Mouse (Mus musculus) forebrain, embryonic 12.5 days (tissue): Measurements from ENCODE around the gene Unc5cl. TPM values are rescaled to one million over a fixed set of nuclear protein-coding genes. Genes with fewer than 3 reads are reported as not detected.
A peak's percentile ranks its signal among the peaks of the same experiment; 100 is the strongest.

ENCODE experiments used
- ATAC-seq: fragments of 200-750 bp; cut with Nextera tagmentation; 2 replicates; pipeline ENCODE4 v1.8.0; 2017; ENCODE audit warnings: moderate TSS enrichment; ENCODE audit not compliant: low FRiP score
- H3K27ac ChIP-seq: fragments of 300-500 bp; sonication (generic); 2 replicates; pipeline ENCODE4 v1.5.1; 2016; ENCODE audit warnings: mild to moderate bottlenecking
- H3K27me3 ChIP-seq: fragments of 300-500 bp; sonication (generic); 2 replicates; pipeline ENCODE4 v1.6.1; 2016; ENCODE audit warnings: mild to moderate bottlenecking
- H3K36me3 ChIP-seq: fragments of 300-500 bp; sonication (generic); replicated peaks from 2 replicates; pipeline ENCODE4 v1.6.1; 2016; ENCODE audit warnings: mild to moderate bottlenecking
- H3K4me1 ChIP-seq: fragments of 300-500 bp; sonication (generic); 2 replicates; pipeline ENCODE4 v1.6.1; 2016
- H3K4me2 ChIP-seq: fragments of 300-500 bp; sonication (generic); 2 replicates; pipeline ENCODE4 v1.6.1; 2016; ENCODE audit warnings: mild to moderate bottlenecking, moderate library complexity
- H3K4me3 ChIP-seq: fragments of 300-500 bp; sonication (generic); replicated peaks from 2 replicates; pipeline ENCODE4 v1.5.1; 2016; ENCODE audit warnings: mild to moderate bottlenecking
- H3K9ac ChIP-seq: fragments of 300-500 bp; sonication (generic); 2 replicates; pipeline ENCODE4 v1.6.1; 2016; ENCODE audit warnings: mild to moderate bottlenecking
- H3K9me3 ChIP-seq: fragments of 300-500 bp; sonication (generic); 2 replicates; pipeline ENCODE4 v1.6.1; 2016
- WGBS: fragments of 180-500 bp; shearing (Covaris S2); methylation state at CpG from one replicate; pipeline ENCODE4 v1.1.7; 2016; 5-methylcytosine and 5-hydroxymethylcytosine counted together
- polyA plus RNA-seq: library from polyadenylated mRNA; unstranded; fragments of >200 nt; fragmentation: Nextera tagmentation; extraction: Ambion mirVana; gene quantifications from 2 replicates; pipeline ENCODE4 v1.2.1, GENCODE M21; 2016

The Unc5cl gene
- polyA plus RNA-seq, 1 experiment from 2014 or later, result 0.10 TPM

DNA sequence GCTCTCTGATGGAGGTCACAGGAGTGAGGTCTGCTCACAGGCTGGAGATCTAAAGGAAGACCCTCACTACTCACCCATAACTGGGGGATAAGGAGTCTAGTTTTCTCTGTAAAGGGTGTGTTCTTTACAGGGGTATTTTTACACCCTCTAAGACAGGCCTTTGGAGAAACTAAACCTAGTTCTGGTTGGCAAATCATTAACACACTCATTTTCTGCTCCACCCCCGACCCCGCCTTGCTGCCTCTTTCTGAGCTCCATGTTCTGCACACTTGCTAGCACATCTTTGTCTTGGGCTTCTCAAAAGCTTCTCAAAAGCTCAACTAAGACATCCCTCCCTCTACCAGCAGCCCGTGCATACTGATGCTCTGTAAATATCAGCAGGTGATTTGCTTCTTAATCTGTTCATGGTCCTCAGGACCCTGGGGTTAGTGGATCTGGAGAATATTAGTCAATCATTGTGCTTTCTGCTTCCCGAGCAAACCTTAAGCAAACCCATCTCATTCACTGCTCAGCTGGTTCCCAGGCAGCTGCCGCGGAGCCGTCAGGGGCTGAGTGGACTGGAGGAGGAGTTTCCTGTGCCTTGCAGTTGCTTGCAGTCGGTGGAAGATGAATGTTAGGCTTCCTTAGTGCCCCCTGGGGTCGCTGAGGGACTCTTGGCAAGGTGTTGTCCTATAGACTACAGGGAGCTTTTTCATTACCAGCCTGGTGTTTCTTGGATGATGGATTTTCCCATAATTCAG is 101.7 kb downstream of the Unc5cl start:
- H3K27ac ChIP-seq, result no peak overlapping the region
- 51% methylated on average over 9 of the region's 9 CpGs for WGBS
- no peaks in the 10 kb centered on the region for H3K36me3 ChIP-seq
- no peak overlapping the region for H3K4me3 ChIP-seq
- no peak for ATAC-seq
- H3K4me2 ChIP-seq, result no peak overlapping the region
- H3K4me1 ChIP-seq, result no peaks in the 10 kb centered on the region; the same call in 1 of the 2 replicates
- H3K27me3 ChIP-seq, result no peaks in the 10 kb centered on the region
- no peak overlapping the region for H3K9ac ChIP-seq
- H3K9me3 ChIP-seq, result no peaks in the 10 kb centered on the region

DNA sequence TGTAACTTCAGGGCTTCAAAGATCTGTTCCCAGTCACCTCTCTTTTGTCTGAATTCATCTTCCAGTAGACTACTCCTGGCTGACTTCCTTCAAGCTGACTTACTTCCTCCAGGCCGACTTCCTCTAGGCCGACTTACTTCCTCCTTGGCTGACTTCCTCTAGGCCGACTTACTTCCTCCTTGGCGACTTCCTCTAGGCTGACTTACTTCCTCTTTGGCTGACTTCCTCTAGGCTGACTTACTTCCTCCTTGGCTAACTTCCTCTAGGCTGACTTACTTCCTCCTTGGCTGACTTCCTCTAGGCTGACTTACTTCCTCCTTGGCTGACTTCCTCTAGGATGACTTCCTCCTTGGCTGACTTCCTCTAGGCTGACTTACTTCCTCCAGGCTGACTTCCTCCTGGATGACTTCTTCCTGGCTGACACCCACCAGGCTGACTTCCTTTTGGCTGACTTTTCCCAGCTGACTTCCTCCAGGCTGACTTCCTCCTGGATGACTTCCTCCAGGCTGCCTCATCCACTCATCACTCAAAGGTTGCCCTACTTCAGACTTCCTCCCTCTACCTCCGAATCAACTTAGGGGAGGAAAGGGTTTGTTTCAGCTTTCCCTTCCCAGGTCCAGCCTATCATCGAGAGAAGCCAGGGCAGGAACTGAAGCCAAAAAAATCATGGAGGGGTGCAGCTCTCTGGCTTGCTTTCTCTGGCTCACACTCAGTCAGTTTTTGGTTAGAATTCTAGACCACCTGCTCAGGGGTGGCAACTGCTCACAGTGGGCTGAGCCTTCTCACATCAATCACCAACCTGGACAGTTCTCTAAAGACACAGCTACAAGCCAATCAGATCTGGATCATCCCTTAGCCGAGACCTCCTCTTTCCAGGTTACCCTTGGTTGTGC is 103.4 kb downstream of the Unc5cl start:
- no peaks in the 10 kb centered on the region for H3K36me3 ChIP-seq
- no peak overlapping the region for H3K4me2 ChIP-seq
- no peak for ATAC-seq
- no peak overlapping the region for H3K9ac ChIP-seq
- no peak overlapping the region for H3K4me3 ChIP-seq
- H3K4me1 ChIP-seq, result no peaks in the 10 kb centered on the region; the same call in 1 of the 2 replicates
- H3K27me3 ChIP-seq, result no peaks in the 10 kb centered on the region
- 94% methylated on average over 7 of the region's 7 CpGs for WGBS
- no peak overlapping the region for H3K27ac ChIP-seq
- H3K9me3 ChIP-seq, result no peaks in the 10 kb centered on the region

DNA sequence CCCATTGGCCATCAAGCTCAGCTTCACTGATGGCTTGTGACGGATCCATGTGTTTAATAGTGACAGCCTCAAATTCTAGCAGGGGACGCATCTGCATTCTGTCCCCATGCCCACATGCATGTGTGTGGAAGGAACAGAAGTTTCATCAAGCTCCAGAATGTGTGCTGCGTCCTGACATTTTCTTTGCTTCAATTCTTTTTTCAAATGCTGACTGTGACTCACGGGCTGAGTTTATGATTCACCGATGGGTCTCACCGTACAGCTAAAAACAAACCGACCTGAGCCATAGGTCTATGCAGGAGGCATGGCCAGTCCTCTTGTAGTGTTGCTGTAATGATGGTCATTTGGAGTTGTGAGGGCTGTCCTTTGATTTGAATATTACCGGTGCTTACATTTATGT is 110.2 kb downstream of the Unc5cl start:
- Histone ChIP-seq H3K4me2 (no peak overlapping the region), H3K36me3 (no peaks in the 10 kb centered on the region), H3K9ac (no peak overlapping the region), H3K4me3 (no peak overlapping the region), H3K27me3 (no peaks in the 10 kb centered on the region), H3K4me1 (no peaks in the 10 kb centered on the region), H3K27ac (no peak overlapping the region), H3K9me3 (no peaks in the 10 kb centered on the region)
- no peak for ATAC-seq
- whole genome bisulfite sequencing, result 93% methylated on average over 8 of the region's 8 CpGs

DNA sequence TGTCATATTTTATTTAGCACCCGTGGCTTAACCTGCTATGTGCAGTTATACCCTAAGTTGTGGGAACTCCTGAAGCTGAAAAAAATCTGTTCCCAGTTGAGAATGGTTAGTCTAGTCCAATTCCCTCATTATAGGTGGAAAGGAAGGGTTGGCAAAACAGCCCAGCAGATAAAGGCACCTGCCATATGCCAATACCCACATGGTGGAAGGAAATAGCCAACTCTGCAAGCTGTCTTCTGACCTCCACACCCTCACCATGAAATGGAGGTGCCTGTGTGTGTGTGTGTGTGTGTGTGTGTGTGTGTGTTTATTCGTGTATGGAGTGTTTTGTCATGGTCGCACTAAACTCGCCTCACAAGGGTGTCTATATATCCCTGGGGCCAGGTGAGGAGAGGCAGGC is 115.0 kb downstream of the Unc5cl start:
- 86% methylated on average over 4 of the region's 4 CpGs for WGBS
- no peaks in the 10 kb centered on the region for H3K36me3 ChIP-seq
- no peak overlapping the region for H3K27ac ChIP-seq
- no peak for ATAC-seq
- no peak overlapping the region for H3K4me3 ChIP-seq
- no peak overlapping the region for H3K4me2 ChIP-seq
- no peak overlapping the region for H3K9ac ChIP-seq
- H3K4me1 ChIP-seq, result no peaks in the 10 kb centered on the region
- H3K27me3 ChIP-seq, result no peaks in the 10 kb centered on the region
- H3K9me3 ChIP-seq, result no peaks in the 10 kb centered on the region

DNA sequence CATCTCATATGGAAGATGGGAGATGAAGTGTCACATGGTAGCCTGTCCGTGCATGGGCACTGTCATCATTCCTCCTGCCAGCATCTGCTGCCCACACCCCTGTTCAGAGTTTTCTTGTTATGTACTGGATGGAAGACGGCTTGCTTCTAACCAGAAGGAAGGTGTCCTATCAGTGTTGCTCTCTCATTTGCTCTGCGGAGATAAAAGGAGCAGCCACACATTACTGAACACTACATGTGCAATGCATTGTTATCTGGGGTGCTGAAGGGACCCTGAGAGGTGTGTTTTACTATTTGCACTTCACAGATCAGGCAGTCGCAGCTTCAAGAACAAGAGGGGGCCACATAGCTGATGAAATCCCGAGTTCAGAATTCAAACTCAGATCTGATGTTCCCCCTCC is 126.5 kb downstream of the Unc5cl start:
- Histone ChIP-seq H3K27me3 (peaks cover 5% of the 10 kb centered on the region; the same call in 1 of the 2 replicates), H3K36me3 (no peaks in the 10 kb centered on the region), H3K27ac (no peak overlapping the region), H3K9ac (no peak overlapping the region), H3K9me3 (0 out of 2 replicates have a peak, but pooled peaks cover 4% of the 10 kb centered on the region), H3K4me1 (0 out of 2 replicates have a peak, but pooled peaks cover 4% of the 10 kb centered on the region), H3K4me2 (no peak overlapping the region), H3K4me3 (no peak overlapping the region)
- 86% methylated on average over 5 of the region's 5 CpGs for WGBS
- ATAC-seq, result no peak

DNA sequence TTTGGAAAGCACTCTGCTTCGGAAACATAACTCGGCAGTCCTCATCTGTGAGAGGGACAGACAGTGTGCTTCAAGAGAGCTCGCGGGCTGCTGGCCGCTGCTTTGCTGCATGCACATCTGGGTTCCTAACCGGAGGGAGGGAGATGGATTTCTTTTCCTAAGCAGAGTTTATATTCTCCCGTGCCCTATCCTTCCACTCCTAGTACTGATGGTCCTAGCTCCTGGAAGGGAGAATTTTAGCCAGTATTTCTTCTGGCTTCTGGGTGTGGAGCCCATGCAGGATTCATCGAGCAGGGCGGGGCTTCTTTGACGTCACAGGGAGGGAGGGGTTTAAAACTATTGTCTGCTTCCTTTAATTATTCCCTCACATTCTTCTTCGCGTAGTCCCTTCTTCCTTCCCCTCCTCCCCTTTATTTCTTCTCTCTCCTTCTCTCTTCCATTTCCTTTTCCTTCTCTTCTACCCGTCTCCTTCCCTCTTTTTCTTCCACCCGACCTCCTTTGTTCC is 127.8 kb downstream of the Unc5cl start:
- no peak for ATAC-seq
- no peak overlapping the region for H3K27ac ChIP-seq
- 0 out of 2 replicates have a peak, but pooled peaks cover 4% of the 10 kb centered on the region for H3K9me3 ChIP-seq
- peak overlapping the region; percentile 37 for H3K4me2 ChIP-seq
- H3K9ac ChIP-seq, result no peak overlapping the region
- peaks cover 5% of the 10 kb centered on the region; the same call in 1 of the 2 replicates for H3K27me3 ChIP-seq
- H3K36me3 ChIP-seq, result no peaks in the 10 kb centered on the region
- 48% methylated on average over 14 of the region's 14 CpGs for WGBS
- H3K4me1 ChIP-seq, result 0 out of 2 replicates have a peak, but pooled peaks cover 4% of the 10 kb centered on the region
- peak overlapping the region; percentile 8; the same call in 1 of the 2 replicates for H3K4me3 ChIP-seq

DNA sequence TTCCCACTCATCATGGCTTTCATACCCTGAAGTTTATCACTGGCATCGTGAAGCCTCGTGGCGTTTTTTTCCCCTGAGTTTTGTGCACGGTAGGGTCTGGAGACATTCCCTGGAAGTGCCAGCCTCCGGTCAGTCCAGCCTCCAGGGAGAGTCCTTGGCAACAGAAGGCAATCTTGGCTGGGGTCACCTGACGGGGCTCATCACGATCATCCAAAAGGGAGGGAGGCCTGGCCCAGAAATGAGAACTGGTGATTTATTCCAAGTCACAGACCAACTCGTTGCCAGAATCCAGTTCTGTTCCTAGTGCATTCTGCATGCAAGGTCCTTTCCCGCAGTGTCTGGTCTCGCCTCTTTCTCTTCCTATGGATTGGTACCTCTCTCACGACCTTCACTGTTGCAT is 128.7 kb downstream of the Unc5cl start:
- no peak overlapping the region for H3K4me3 ChIP-seq
- H3K9ac ChIP-seq, result no peak overlapping the region
- H3K27ac ChIP-seq, result no peak overlapping the region
- no peaks in the 10 kb centered on the region for H3K9me3 ChIP-seq
- ATAC-seq, result no peak
- H3K4me1 ChIP-seq, result 0 out of 2 replicates have a peak, but pooled peaks cover 4% of the 10 kb centered on the region
- no peaks in the 10 kb centered on the region for H3K36me3 ChIP-seq
- peaks cover 5% of the 10 kb centered on the region; the same call in 1 of the 2 replicates for H3K27me3 ChIP-seq
- H3K4me2 ChIP-seq, result no peak overlapping the region
- WGBS, result 87% methylated on average over 11 of the region's 11 CpGs

DNA sequence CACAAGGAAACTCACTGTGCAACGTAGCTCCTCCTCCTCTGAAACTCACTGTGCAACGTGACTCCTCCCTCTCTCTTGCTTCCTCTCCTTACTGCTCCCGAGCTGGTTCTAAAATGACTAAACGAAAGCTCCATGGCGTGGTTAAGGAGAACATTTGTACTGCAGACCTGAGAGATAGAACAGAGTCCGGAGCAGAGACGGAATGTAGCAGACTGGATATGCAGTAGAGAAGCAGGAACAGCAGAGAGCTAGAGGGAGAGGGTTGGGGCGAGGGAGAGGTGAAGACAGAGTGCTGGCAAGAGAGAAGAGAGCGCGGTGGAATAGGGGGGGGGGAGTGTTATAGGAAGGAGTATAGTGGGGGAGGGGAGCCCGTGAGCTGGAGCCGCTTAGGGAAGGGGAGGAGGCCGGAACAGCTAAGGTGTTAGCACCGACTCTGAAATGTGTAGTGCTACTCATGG is 131.2 kb downstream of the Unc5cl start:
- Histone ChIP-seq H3K27me3 (peaks cover 5% of the 10 kb centered on the region; the same call in 1 of the 2 replicates), H3K4me1 (0 out of 2 replicates have a peak, but pooled peaks cover 4% of the 10 kb centered on the region), H3K4me2 (peak overlapping the region; percentile 39), H3K36me3 (no peaks in the 10 kb centered on the region), H3K4me3 (peak overlapping the region; percentile 10), H3K9ac (no peak overlapping the region), H3K27ac (no peak overlapping the region), H3K9me3 (no peaks in the 10 kb centered on the region)
- ATAC-seq, result peak; percentile 73
- 13% methylated on average over 14 of the region's 14 CpGs for WGBS

DNA sequence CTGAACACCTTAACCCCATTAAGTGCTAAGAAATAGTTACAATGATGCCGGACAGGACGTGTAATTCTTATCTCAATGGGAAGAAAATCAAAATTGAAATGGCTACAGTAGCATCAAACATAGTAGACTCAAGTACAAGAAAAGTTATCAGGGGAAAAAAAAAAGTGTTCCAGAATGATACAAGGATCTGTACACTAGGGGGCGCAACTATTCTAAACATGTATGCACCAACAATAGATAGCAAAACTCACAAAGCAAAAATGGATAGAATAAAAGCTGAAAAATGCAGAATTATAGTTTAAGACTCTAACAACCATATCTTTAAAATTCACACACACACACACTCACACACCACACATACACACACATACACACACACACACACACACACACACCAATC is 134.0 kb downstream of the Unc5cl start:
- H3K27ac ChIP-seq, result no peak overlapping the region
- H3K36me3 ChIP-seq, result no peaks in the 10 kb centered on the region
- H3K27me3 ChIP-seq, result no peaks in the 10 kb centered on the region; the same call in 1 of the 2 replicates
- H3K9me3 ChIP-seq, result no peaks in the 10 kb centered on the region
- H3K4me2 ChIP-seq, result no peak overlapping the region
- H3K4me3 ChIP-seq, result no peak overlapping the region
- 49% methylated on average over 3 of the region's 3 CpGs for WGBS
- no peak overlapping the region for H3K9ac ChIP-seq
- no peaks in the 10 kb centered on the region for H3K4me1 ChIP-seq
- no peak for ATAC-seq

Other genes starting within 250 kb of the Unc5cl start
- gene Trem1, start 222.1 kb upstream of the Unc5cl start, polyA plus RNA-seq, result 0.09 TPM in 1 of 2 replicates, not detected in the other
- gene Trem3, start 207.1 kb upstream of the Unc5cl start, polyA plus RNA-seq, result not detected in 2 replicates
- gene Treml4, start 190.6 kb upstream of the Unc5cl start, polyA plus RNA-seq, result 0.26 and 0.41 TPM in 2 replicates
- 0.11 and 0.23 TPM in 2 replicates for gene Treml2, start 155.4 kb upstream of the Unc5cl start, polyA plus RNA-seq
- gene B430306N03Rik, start 138.8 kb upstream of the Unc5cl start, polyA plus RNA-seq, result 0.13 TPM in 1 of 2 replicates, not detected in the other
- gene Trem2, start 108.5 kb upstream of the Unc5cl start, polyA plus RNA-seq, result 2.4 TPM in 2 replicates
- gene Treml1, start 95.0 kb upstream of the Unc5cl start, polyA plus RNA-seq, result 0.97 and 1.2 TPM in 2 replicates
- gene Nfya, start 45.0 kb upstream of the Unc5cl start, polyA plus RNA-seq, result 20.7 and 23.4 TPM in 2 replicates
- 82.8 and 87.4 TPM in 2 replicates for gene Oard1, start 44.9 kb upstream of the Unc5cl start, polyA plus RNA-seq
- 0.65 and 0.82 TPM in 2 replicates for gene Apobec2, start 22.0 kb upstream of the Unc5cl start, polyA plus RNA-seq
- gene Tspo2, start 3.4 kb upstream of the Unc5cl start, polyA plus RNA-seq, result 1.2 and 1.5 TPM in 2 replicates